In the genomic region with DNA sequence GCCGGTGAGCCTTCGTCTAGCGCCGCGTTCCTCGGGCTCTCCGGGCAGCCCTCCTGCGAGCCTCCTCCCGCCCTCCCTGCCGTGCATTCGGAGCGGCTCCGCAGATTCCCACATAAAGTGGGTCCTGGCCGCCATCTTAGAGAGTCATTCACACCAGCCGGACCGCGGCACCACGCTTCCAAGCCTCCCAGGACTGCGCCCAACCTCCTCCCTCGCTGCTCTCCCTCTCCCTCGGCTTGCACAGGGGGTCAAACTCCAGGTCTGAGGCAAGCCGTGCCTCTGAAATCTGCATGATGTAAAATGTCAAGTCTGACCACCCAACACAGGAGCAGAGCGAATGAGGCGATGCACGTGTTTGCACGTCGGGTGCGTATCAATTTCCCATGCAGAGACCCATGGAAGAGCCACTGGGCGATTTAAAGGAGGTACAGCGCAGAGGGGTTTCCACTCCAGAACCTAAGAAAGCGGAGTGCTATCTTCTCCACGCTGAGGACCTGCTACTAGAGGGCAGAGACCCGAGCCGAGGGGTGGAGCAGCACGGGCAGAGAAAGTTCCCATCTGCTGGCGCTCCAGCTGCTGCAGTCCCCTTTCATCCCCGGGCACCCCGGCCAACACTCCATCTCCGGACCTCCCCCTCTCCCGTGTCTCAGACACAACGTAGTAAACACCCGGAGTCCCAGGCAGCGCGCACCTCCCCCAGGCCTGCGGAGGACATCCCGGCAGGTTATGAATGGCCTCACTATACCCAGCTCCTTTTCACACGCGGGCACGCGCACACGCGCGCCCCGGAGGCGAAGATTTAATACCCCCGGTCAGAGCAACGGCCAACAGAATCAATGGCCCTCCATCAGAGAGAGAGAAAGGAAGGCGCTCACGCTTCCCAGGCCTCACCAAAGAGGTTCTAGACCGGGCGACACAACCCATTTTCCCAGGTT, we compare ENCODE assay signal across 8 mouse cellular contexts. TPM values are rescaled to one million over a fixed set of nuclear protein-coding genes. Genes with fewer than 3 reads are reported as not detected.
DNase-seq lines count a peak whose midpoint lies in the region; ATAC-seq lines count a peak whose summit lies in the region.

No protein-coding gene starts in this region.

- H3K9ac ChIP-seq in hindbrain, embryonic 13.5 days = peak overlapping the region; percentile 96

- no peaks in the 10 kb centered on the region for H3K27me3 ChIP-seq in hindbrain, embryonic 13.5 days

- peaks cover 48% of the 10 kb centered on the region for H3K4me1 ChIP-seq in hindbrain, embryonic 13.5 days (replicated peaks)

- 0 out of 2 replicates have a peak, but pooled peaks have one; percentile 4 for ATAC-seq in frontal cortex, adult (ENCODE audit: low TSS enrichment)
- ATAC-seq in hindbrain, embryonic 13.5 days (ENCODE audit: low FRiP score) = peak; percentile 46; the same call in 1 of the 2 replicates

- peak overlapping the region; percentile 97 for H3K27ac ChIP-seq in hindbrain, embryonic 13.5 days

- no peaks in the 10 kb centered on the region for H3K9me3 ChIP-seq in hindbrain, embryonic 13.5 days

- DNase-seq in ZHBTc4 (ENCODE audit: low read depth, low spot score) = peak; percentile 86
- DNase-seq in cerebellum, adult 9-11 months = peak; percentile 81
- DNase-seq in left cerebral cortex, adult 11 months (ENCODE audit: low spot score) = peak; percentile 54
- peak; percentile 61 to 74 for DNase-seq in lung, postnatal 4 days
- DNase-seq in right cerebral cortex, postnatal 10 days (ENCODE audit: low spot score in 2 of 2) = peak; percentile 89 to 90
- DNase-seq in urinary bladder, postnatal 25 days (ENCODE audit: low spot score) = peak; percentile 52

- WGBS in hindbrain, embryonic 13.5 days = under 1% methylated on average over 61 of the region's 61 CpGs

- no peaks in the 10 kb centered on the region for H3K36me3 ChIP-seq in hindbrain, embryonic 13.5 days

- peak overlapping the region; percentile 96 for H3K4me3 ChIP-seq in hindbrain, embryonic 13.5 days

- H3K4me2 ChIP-seq in hindbrain, embryonic 13.5 days = peak overlapping the region; percentile 84

RNA-seq across cellular contexts. Expression of a gene that starts 1.8 kb away (rescaled TPM):
- polyA plus RNA-seq in hindbrain, embryonic 13.5 days (2015; fragmentation: Nextera tagmentation; extraction: Ambion mirVana) = 19.2 and 19.7 TPM in 2 replicates

Comparison
In these comparisons a context has a peak if more than half of its experiments do, and no peak if none do; other contexts are left out.
1. Peak in every context shown above with its lines: DNase-seq, ATAC-seq, H3K4me3 ChIP-seq and H3K27ac ChIP-seq.